22 mouse cellular contexts compared by ENCODE assay signal in genomic region chr19:42033611-42034010, GRCm38 (mm10). TPM values are rescaled to one million over a fixed set of nuclear protein-coding genes. Genes with fewer than 3 reads are reported as not detected.
DNase-seq lines count a peak whose midpoint lies in the region; ATAC-seq and TF ChIP-seq lines count a peak whose summit lies in the region.
"Had no signal": no experiment of that assay in that cellular context is flagged by ENCODE, and none has a peak within 500 bp of the region (broad histone marks: within the 10 kb centered on the region; RNA-seq: fewer than 3 reads in every experiment).

No protein-coding gene starts in this region.

- H3K4me1 ChIP-seq in embryonic facial prominence, embryonic 13.5 days, result peaks cover 24% of the 10 kb centered on the region
- peaks cover 25% of the 10 kb centered on the region for H3K4me1 ChIP-seq in limb, embryonic 15.5 days

- no peak for TF ChIP-seq CTCF in gastrocnemius, adult 2 months (IDR thresholded peaks at IDR 0.05)

- no peaks in the 10 kb centered on the region for H3K9me3 ChIP-seq in embryonic facial prominence, embryonic 13.5 days
- no peaks in the 10 kb centered on the region for H3K9me3 ChIP-seq in limb, embryonic 15.5 days
- H3K9me3 ChIP-seq: limb, embryonic 12.5 days; lung, embryonic 15.5 days; midbrain, embryonic 10.5 days had no signal

- H3K4me3 ChIP-seq in gastrocnemius, adult 2 months, result no peak overlapping the region
- no peak overlapping the region for H3K4me3 ChIP-seq in embryonic facial prominence, embryonic 13.5 days
- H3K4me3 ChIP-seq in limb, embryonic 15.5 days, result no peak overlapping the region
- H3K4me3 ChIP-seq: limb, embryonic 12.5 days; lung, embryonic 15.5 days had no signal

- H3K36me3 ChIP-seq in embryonic facial prominence, embryonic 13.5 days, result peaks cover 19% of the 10 kb centered on the region
- peaks cover 14% of the 10 kb centered on the region for H3K36me3 ChIP-seq in limb, embryonic 15.5 days
- H3K36me3 ChIP-seq: lung, embryonic 15.5 days had no signal

- peak; percentile 79 for DNase-seq in gastrocnemius, adult 2 months
- DNase-seq in gastrocnemius, adult 8-10 months (ENCODE audit: low spot score in 2 of 2), result no peak
- DNase-seq in left cerebral cortex, postnatal 4 days, result peak; percentile 59
- no peak for DNase-seq in left cerebral cortex, adult 9 months (ENCODE audit: low spot score in 2 of 2)
- DNase-seq in ovary, adult 18-20 months (ENCODE audit: low spot score), result no peak
- DNase-seq: heart, postnatal 36 days; kidney, adult 2 months; kidney, postnatal 10 days; lung, postnatal 4 days; thymus, postnatal 14 days had no signal

- peak overlapping the region; percentile 77 for H3K27ac ChIP-seq in gastrocnemius, adult 2 months
- peak overlapping the region; percentile 80 for H3K27ac ChIP-seq in embryonic facial prominence, embryonic 13.5 days
- H3K27ac ChIP-seq in limb, embryonic 15.5 days, result peak overlapping the region; percentile 67; the same call in 1 of the 2 replicates
- H3K27ac ChIP-seq: liver, embryonic 14.5 days; lung, embryonic 15.5 days had no signal

- peak overlapping the region; percentile 49 for H3K9ac ChIP-seq in embryonic facial prominence, embryonic 13.5 days
- H3K9ac ChIP-seq in limb, embryonic 15.5 days, result no peak overlapping the region
- H3K9ac ChIP-seq: liver, embryonic 14.5 days; lung, embryonic 15.5 days had no signal

- H3K4me2 ChIP-seq in embryonic facial prominence, embryonic 13.5 days, result no peak overlapping the region
- no peak overlapping the region for H3K4me2 ChIP-seq in limb, embryonic 15.5 days
- H3K4me2 ChIP-seq: heart, embryonic 11.5 days; limb, embryonic 12.5 days; lung, embryonic 15.5 days had no signal

- no peaks in the 10 kb centered on the region for H3K27me3 ChIP-seq in embryonic facial prominence, embryonic 13.5 days
- no peaks in the 10 kb centered on the region for H3K27me3 ChIP-seq in limb, embryonic 15.5 days
- H3K27me3 ChIP-seq: lung, embryonic 15.5 days had no signal

- intact Hi-C loops in gastrocnemius, adult 2 months (cut with DNase I), result no loop called here
- intact Hi-C loops in left cerebral cortex, postnatal 4 days (cut with DNase I), result no loop called here

- ATAC-seq in embryonic facial prominence, embryonic 13.5 days (ENCODE audit: insufficient number of reproducible peaks, insufficient read depth, low FRiP score, low TSS enrichment, low read depth), result no peak
- ATAC-seq in limb, embryonic 15.5 days (ENCODE audit: insufficient number of reproducible peaks, low FRiP score, low TSS enrichment, low read depth), result no peak

- WGBS in embryonic facial prominence, embryonic 13.5 days, result 82% methylated on average over 14 of the region's 14 CpGs
- WGBS in limb, embryonic 15.5 days, result 81% methylated on average over 14 of the region's 14 CpGs

RNA-seq across cellular contexts. Expression of gene Ankrd2, which starts 2.2 kb away (rescaled TPM):
- total RNA-seq in gastrocnemius, adult 2 months (2021), result 100 to 1,000 TPM; 154 to 235 TPM
- 100 to 1,000 TPM; 131 to 242 (median 170) TPM for total RNA-seq in gastrocnemius, adult 8-10 months (2022)
- not detected for total RNA-seq in left cerebral cortex, postnatal 4 days (2021)
- polyA plus RNA-seq in embryonic facial prominence, embryonic 13.5 days (2015; fragmentation: Nextera tagmentation; extraction: Ambion mirVana), result 0.25 and 0.31 TPM in 2 replicates
- polyA plus RNA-seq in limb, embryonic 15.5 days (2015; fragmentation: Nextera tagmentation; extraction: Ambion mirVana), result 0.72 and 3.0 TPM in 2 replicates
- total RNA-seq: common myeloid progenitor, adult 5-6 weeks; monocyte, adult 5-6 weeks had no signal
- polyA plus RNA-seq: embryonic facial prominence, embryonic 11.5 days; heart, embryonic 11.5 days; small intestine, adult 2 months had no signal

RNA-seq across cellular contexts. Expression of gene Hoga1, which starts 11.8 kb away (rescaled TPM):
- 1 to 10 TPM; 2.9 to 3.1 TPM for total RNA-seq in gastrocnemius, adult 2 months (2021)
- total RNA-seq in gastrocnemius, adult 8-10 months (2022), result 1 to 10 TPM; 3.0 to 4.8 (median 3.7) TPM
- 10 to 100 TPM in 1 of 2 experiments, 1 to 10 TPM in 1; 9.0 to 10.2 TPM for total RNA-seq in left cerebral cortex, postnatal 4 days (2021)
- polyA plus RNA-seq in embryonic facial prominence, embryonic 13.5 days (2015; fragmentation: Nextera tagmentation; extraction: Ambion mirVana), result 1.3 and 3.3 TPM in 2 replicates
- 1.0 and 1.8 TPM in 2 replicates for polyA plus RNA-seq in limb, embryonic 15.5 days (2015; fragmentation: Nextera tagmentation; extraction: Ambion mirVana)
- total RNA-seq: common myeloid progenitor, adult 5-6 weeks; monocyte, adult 5-6 weeks had no signal

RNA-seq across cellular contexts. Expression of gene 4933411K16Rik, which starts 18.4 kb away (rescaled TPM):
- total RNA-seq in gastrocnemius, adult 2 months (2021), result under 1 TPM; 0.28 to 0.33 TPM
- total RNA-seq in gastrocnemius, adult 8-10 months (2022), result under 1 TPM in 3 of 4 experiments, not detected in 1; 0.21 to 0.53 (median 0.36) TPM
- 1 to 10 TPM; 2.2 to 2.6 TPM for total RNA-seq in left cerebral cortex, postnatal 4 days (2021)
- not detected in 2 replicates for polyA plus RNA-seq in embryonic facial prominence, embryonic 13.5 days (2015; fragmentation: Nextera tagmentation; extraction: Ambion mirVana)
- not detected in 2 replicates for polyA plus RNA-seq in limb, embryonic 15.5 days (2015; fragmentation: Nextera tagmentation; extraction: Ambion mirVana)
- total RNA-seq: common myeloid progenitor, adult 5-6 weeks; heart, postnatal 36 days had no signal
- polyA plus RNA-seq: embryonic facial prominence, embryonic 11.5 days; heart, embryonic 11.5 days; limb, embryonic 12.5 days; lung, embryonic 15.5 days; neural tube, embryonic 11.5 days; small intestine, adult 2 months had no signal

RNA-seq across cellular contexts. Expression of gene Ubtd1, which starts 52.0 kb away (rescaled TPM):
- 10 to 100 TPM; 14.5 to 15.1 TPM for total RNA-seq in gastrocnemius, adult 2 months (2021)
- 10 to 100 TPM; 15.0 to 17.5 (median 15.8) TPM for total RNA-seq in gastrocnemius, adult 8-10 months (2022)
- 10 to 100 TPM; 12.7 to 13.5 TPM for total RNA-seq in left cerebral cortex, postnatal 4 days (2021)
- 23.0 and 23.5 TPM in 2 replicates for polyA plus RNA-seq in embryonic facial prominence, embryonic 13.5 days (2015; fragmentation: Nextera tagmentation; extraction: Ambion mirVana)
- polyA plus RNA-seq in limb, embryonic 15.5 days (2015; fragmentation: Nextera tagmentation; extraction: Ambion mirVana), result 28.1 and 30.8 TPM in 2 replicates

RNA-seq across cellular contexts. Expression of gene Morn4, which starts 52.5 kb away (rescaled TPM):
- total RNA-seq in gastrocnemius, adult 2 months (2021), result 1 to 10 TPM; 2.2 to 4.4 TPM
- total RNA-seq in gastrocnemius, adult 8-10 months (2022), result 1 to 10 TPM; 3.3 to 7.6 (median 5.3) TPM
- 100 to 1,000 TPM; 108 to 113 TPM for total RNA-seq in left cerebral cortex, postnatal 4 days (2021)
- polyA plus RNA-seq in embryonic facial prominence, embryonic 13.5 days (2015; fragmentation: Nextera tagmentation; extraction: Ambion mirVana), result 34.0 and 41.2 TPM in 2 replicates
- 17.5 and 17.9 TPM in 2 replicates for polyA plus RNA-seq in limb, embryonic 15.5 days (2015; fragmentation: Nextera tagmentation; extraction: Ambion mirVana)
- total RNA-seq: monocyte, adult 5-6 weeks had no signal

Comparison
In these comparisons a context has a peak if more than half of its experiments do, and no peak if none do; other contexts are left out.
1. DNase-seq: peak in gastrocnemius, adult 2 months (single experiment) and left cerebral cortex, postnatal 4 days (single experiment); none in gastrocnemius, adult 8-10 months (0 of 2), left cerebral cortex, adult 9 months (0 of 2) and ovary, adult 18-20 months (single experiment).
2. RNA of gene Ankrd2, which starts 2.2 kb away (total RNA-seq): 154 to 235 TPM in gastrocnemius, adult 2 months and 131 to 242 TPM in gastrocnemius, adult 8-10 months; not detected in left cerebral cortex, postnatal 4 days; every median in the first group is over 100 times any median in the second.
3. Peak in every context shown above with its lines, with median percentiles within 50 percentile points of each other: H3K27ac ChIP-seq.